Comparison of ENCODE assay signal across 8 mouse cellular contexts in genomic region chr5:150152071-150152879, GRCm38 (mm10). TPM values are rescaled to one million over a fixed set of nuclear protein-coding genes. Genes with fewer than 3 reads are reported as not detected.
A peak's percentile ranks its signal among the peaks of the same experiment; 100 is the strongest.
DNase-seq lines count a peak whose midpoint lies in the region; ATAC-seq and TF ChIP-seq lines count a peak whose summit lies in the region.

No protein-coding gene starts in this region.

- WGBS in heart, postnatal 0 days: 58% methylated on average over 22 of the region's 22 CpGs

- no peak overlapping the region for H3K9ac ChIP-seq in heart, postnatal 0 days (replicated peaks; ENCODE audit: low read depth, low read length)

- H3K4me1 ChIP-seq in heart, postnatal 0 days (ENCODE audit: control insufficient read depth, insufficient read depth): peaks cover 48% of the 10 kb centered on the region

- no peaks in the 10 kb centered on the region for H3K9me3 ChIP-seq in heart, postnatal 0 days (replicated peaks; ENCODE audit: control insufficient read depth, low read length)

- H3K4me3 ChIP-seq in heart, postnatal 0 days (ENCODE audit: low read depth, low read length): no peak overlapping the region

- DNase-seq in frontal cortex, postnatal 10 days (ENCODE audit: low spot score in 2 of 2): no peak
- peak; percentile 30 for DNase-seq in right cerebral cortex, postnatal 4 days
- no peak for DNase-seq in right cerebral cortex, postnatal 25 days
- no peak for DNase-seq in heart, postnatal 0 days (ENCODE audit: low spot score)
- peak; percentile 74 for DNase-seq in lung, postnatal 10 days
- DNase-seq in spleen, postnatal 14 days (ENCODE audit: low spot score in 2 of 2): no peak
- no peak for DNase-seq in frontal cortex, postnatal 25 days (ENCODE audit: low spot score in 2 of 2)

- no peaks in the 10 kb centered on the region for H3K27me3 ChIP-seq in heart, postnatal 0 days (ENCODE audit: control insufficient read depth, insufficient read depth, low read length)

- peak overlapping the region; percentile 37; the same call in 1 of the 2 replicates for H3K27ac ChIP-seq in heart, postnatal 0 days (ENCODE audit: low read depth)

- no peak overlapping the region for H3K4me2 ChIP-seq in heart, postnatal 0 days (ENCODE audit: low read depth, low read length)

- H3K36me3 ChIP-seq in heart, postnatal 0 days (replicated peaks; ENCODE audit: control insufficient read depth, insufficient read depth, low read length): no peaks in the 10 kb centered on the region

- TF ChIP-seq EP300 in heart, postnatal 0 days (IDR thresholded peaks at IDR 0.05; ENCODE audit: low read depth): no peak

- TF ChIP-seq CTCF in heart, postnatal 0 days (IDR thresholded peaks at IDR 0.05; ENCODE audit: low read depth): no peak

- peak; percentile 8; the same call in 1 of the 2 replicates for ATAC-seq in frontal cortex, adult (ENCODE audit: low TSS enrichment)
- ATAC-seq in heart, postnatal 0 days (ENCODE audit: insufficient read depth, low read depth): no peak; the same call in 1 of the 2 replicates

RNA-seq across cellular contexts. Expression of gene Fry, which starts 33.8 kb away (rescaled TPM):
- 117 and 124 TPM in 2 replicates for total RNA-seq in heart, postnatal 0 days (2014; rRNA removed; ENCODE audit: low replicate concordance)
- polyA plus RNA-seq in heart, postnatal 0 days (2015; fragmentation: Nextera tagmentation; extraction: Ambion mirVana): 30.3 and 31.8 TPM in 2 replicates

Comparison
In these comparisons a context has a peak if more than half of its experiments do, and no peak if none do; other contexts are left out.
1. DNase-seq: peak in right cerebral cortex, postnatal 4 days (single experiment) and lung, postnatal 10 days (single experiment); none in frontal cortex, postnatal 10 days (0 of 2), right cerebral cortex, postnatal 25 days (single experiment), heart, postnatal 0 days (single experiment), spleen, postnatal 14 days (0 of 2) and frontal cortex, postnatal 25 days (0 of 2).